Mouse (Mus musculus) liver, postnatal 0 days (tissue): ENCODE measurements around the gene Lcn9.

ENCODE experiments used
- CTCF ChIP-seq: sonication (generic); IDR thresholded peaks from 2 replicates; pipeline ENCODE4 v1.5.1; 2016; ENCODE audit warnings: antibody characterized with exemption, low read depth
- EP300 ChIP-seq: IDR thresholded peaks from 2 replicates; pipeline ENCODE4 v1.6.1; 2016; ENCODE audit warnings: antibody characterized with exemption, low read depth, mild to moderate bottlenecking

- TF ChIP-seq CTCF: no peak
- TF ChIP-seq EP300: no peak
Observed at GRCm38 (mm10) chr2:25828344-25828947, 5.5 kb downstream of the Lcn9 start.
